Mouse (Mus musculus): Measurements from ENCODE around the gene Pea15a. TPM values are rescaled to one million over a fixed set of nuclear protein-coding genes. Genes with fewer than 3 reads are reported as not detected.
"Not testable (repeated sequence)": the region's sequence is repeated elsewhere in the genome, so short reads cannot be mapped to it uniquely, and the experiment has no call there.

Pea15a gene
- total RNA-seq (2021) (10 to 100 TPM; 68.0 to 71.3 TPM), polyA plus RNA-seq (2012; rRNA removed) (22.1 and 24.5 TPM in 2 replicates)
- long read RNA-seq, transcript Pea15a-201 (4 exons, 2,501 nt) = major isoform, 65 of 78 reads
- long read RNA-seq, partial matches to known transcripts = 3 of 78 reads
- long read RNA-seq, other reads (novel, unspliced or antisense) = 7 of 78 reads

DNA sequence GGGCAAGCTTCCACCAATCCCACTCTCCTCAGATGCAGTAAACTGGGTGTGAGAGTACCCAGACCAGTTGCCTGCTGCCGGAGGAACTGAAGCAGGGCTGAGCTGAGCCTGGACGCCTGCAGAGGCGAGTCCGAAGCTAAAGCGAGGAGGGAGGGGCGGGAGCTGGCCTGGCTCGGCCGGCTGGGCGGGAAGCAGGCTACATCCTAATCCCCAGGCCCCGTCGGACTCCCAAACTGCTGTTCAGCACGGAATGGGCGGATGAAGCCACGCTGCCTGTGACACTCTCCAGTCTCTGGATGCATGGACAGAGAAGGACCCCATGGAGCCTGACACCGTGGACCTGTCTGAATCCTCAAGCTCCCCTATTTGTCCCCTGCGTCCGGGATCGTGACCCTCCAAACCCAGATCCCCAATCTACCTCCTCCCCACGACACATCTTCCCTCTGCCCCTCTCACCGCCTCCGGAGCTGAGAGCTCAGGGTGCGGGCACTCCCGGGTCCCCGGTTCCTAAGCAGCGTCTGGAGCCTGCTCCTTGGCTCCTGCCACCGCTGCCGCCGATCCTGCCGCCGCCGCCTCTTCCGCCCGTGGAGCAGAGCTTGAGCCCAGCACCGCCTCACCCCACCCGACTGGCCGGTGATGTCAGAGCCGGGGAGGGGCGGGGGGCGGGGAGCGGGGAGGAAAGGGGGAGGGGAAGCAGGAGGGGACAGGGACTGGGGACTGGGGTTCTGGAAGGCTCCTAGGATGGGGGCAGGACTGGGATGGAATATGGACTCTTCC lies at the start of gene Pea15a:
Gene Pea15a, minus strand, starts transcription at position 664 of the 777 bp plus-strand sequence.
- DNase-seq = peak; percentile 92

DNA sequence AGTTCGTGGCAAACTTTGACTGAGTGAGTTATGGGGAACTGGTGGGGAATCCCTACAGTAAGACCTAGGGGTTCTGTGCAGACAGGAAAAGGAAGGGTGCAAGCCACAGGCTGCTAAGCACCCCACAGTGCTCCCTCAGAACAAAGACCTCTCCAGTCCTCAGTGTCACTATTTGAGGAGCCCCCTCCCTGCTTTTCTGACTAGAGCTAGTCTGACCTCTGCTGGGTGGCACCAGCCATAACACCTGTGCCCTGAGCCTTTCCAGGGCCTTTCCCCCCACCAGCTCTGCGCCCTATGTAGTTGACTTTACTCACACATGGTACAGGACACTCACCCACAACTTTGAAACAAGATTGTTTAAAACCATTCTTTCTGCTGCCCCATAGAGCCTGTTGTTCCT lies 41.1 kb upstream of the Pea15a start:
- DNase-seq = peak; percentile 30

DNA sequence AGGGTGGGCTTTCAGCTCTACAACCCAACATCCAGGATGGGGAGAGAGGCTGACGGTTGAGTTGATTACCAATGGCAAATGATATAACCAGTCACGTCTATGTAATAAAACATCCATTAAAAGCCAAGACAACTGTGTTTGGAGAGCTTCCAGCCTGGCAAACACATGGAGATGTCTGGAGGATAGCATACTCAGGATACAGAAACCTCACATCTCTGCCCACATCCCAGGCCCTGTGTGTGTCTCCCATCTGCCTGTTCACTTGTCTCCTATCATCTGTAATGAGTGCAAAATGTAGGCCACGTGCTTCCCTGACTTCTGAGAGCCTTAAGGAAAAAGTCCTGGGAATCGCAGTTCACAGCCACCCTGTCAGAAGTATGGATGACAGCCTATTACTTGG lies 40.6 kb upstream of the Pea15a start:
- no peak for DNase-seq

DNA sequence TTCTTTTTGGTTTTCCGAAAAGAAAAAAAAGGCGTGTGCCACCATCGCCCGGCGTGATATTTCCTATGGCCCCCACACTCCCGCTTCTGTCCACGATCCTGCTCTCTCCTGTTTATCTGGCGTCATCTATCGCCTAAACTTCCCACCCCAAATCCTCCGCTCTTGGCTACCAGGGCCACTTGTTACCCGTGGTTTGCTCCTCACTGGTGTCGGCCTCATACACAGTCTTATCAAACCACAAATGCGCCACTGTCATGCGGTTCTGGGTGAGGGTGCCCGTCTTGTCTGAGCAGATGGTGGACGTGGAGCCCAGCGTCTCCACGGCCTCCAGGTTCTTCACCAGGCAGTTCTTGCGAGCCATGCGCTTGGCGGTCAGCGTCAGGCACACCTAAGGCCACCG lies 38.0 kb upstream of the Pea15a start:
- DNase-seq = not testable (repeated sequence)

DNA sequence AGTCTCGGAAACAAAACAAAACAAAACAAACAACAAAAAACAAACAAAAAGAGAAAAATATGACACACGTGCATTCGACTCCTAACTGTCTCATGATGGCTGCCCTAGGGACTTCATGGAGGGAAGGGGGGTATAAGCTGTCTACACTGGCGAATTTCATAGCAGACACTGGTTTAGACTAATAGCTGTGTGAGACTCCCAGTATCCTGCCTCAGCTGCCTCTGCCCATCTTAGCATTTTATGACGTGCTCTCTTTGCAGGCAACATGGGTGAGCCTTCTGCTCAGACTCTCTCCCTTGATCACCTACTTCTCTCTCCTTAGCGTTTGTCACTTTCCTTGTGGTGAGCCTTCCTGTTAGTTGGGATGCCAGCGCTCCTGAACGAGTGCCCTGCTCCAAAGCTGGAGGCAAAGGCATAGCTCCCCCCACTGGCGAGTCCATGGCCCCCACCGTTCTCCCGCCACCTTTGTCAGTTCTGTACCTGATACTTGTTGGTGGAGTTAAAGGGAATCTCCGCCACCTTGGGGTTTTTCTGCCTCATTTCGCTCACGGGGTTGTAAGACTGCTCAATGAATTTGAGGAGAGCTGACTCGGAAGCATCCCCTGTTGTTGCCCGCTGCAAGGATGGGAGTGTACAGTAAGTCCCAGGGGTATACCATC lies 37.1 kb upstream of the Pea15a start:
- DNase-seq = peak; percentile 26

DNA sequence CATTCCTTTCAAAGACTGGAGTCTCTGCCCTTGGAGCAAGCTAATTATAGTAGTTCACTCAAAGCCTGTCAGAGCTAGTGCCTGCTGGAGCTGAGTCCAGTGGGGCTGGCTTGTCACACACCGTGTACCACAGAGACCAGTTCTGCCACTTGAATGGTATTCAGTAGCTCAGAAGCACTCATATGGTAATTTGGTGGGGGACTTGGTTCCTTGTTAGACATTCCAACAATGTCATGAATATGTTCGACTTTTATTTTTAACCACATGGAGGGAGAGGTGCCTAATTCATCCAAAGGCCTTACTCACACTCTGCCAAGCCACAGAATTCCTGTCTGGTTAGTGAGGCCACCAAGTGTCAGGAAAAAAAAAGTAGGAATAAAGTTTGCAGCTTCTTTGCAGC lies 35.8 kb upstream of the Pea15a start:
- peak; percentile 19 for DNase-seq

DNA sequence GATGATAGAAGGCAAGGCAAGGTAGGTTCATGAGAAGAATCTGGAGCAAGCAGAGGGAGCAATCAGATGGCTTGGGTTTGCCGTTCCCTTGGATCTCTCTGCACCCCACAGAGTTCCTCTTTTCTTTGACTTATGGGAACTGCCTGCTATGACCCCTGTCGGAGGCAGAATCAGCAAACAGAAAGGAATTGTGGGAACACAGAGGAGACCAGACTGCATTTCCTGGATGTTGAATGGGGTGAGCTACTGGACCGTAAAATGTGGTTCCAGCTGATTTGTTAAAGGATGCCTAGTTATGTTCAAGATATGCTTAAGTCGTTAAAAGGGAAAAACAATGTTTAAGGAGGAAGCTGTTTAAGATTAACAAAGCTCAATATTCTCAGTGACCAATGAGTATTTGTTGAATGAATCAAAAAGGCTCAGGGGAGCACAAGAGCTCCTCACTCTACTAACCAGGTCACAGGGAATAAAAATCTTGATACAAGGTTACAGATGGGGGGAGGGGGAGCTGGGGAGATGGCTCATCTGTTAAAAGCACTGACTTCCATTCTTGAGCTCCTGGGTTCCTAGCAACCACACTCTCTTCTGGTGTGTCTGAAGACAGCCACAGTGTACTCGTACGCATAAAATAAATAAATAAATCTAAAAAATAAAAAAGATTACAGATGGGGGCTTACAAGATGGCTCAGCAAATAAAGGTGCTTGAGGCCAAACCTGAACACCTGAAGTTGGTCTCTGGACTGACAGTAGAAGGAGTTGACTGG lies 34.5 kb upstream of the Pea15a start:
- DNase-seq = no peak

DNA sequence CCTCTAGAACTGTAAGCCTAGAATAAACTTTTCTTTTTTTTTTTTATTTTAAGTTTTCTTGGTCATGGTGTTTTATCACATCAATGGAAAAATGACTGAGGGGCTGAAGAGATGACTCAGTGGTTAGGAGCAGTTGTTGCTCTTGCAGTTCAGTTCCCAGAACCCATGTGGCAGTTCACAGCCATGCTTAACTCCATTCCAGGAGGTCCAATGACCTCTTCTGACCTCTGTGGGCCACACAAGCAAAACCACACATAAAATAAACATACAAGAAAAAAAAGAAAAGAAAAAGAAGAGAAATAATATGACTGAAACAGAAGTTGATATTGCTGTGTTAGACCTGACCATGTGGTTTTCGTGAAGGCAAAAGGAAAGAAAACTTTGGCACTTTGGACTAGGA lies 22.6 kb upstream of the Pea15a start:
- DNase-seq = no peak

DNA sequence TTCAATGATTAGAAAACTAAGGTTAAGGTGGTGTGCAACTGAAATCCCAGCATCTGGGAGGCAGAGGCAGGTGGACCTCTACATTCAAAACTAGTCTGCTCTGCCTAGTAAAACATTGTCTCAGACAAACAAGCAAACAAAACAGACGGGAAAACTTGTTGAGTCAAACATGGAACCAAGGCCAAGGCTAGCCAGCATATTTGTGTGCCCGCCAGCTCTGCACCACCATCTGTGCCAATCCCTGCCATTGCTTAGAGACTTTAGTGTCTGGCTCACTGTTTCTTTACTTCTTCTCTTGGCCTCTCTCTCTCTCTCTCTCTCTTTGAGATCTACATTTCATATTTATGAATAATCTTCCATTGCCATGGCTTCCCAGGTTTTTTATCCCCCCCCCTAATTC lies 21.6 kb upstream of the Pea15a start:
- peak; percentile 74 for DNase-seq

DNA sequence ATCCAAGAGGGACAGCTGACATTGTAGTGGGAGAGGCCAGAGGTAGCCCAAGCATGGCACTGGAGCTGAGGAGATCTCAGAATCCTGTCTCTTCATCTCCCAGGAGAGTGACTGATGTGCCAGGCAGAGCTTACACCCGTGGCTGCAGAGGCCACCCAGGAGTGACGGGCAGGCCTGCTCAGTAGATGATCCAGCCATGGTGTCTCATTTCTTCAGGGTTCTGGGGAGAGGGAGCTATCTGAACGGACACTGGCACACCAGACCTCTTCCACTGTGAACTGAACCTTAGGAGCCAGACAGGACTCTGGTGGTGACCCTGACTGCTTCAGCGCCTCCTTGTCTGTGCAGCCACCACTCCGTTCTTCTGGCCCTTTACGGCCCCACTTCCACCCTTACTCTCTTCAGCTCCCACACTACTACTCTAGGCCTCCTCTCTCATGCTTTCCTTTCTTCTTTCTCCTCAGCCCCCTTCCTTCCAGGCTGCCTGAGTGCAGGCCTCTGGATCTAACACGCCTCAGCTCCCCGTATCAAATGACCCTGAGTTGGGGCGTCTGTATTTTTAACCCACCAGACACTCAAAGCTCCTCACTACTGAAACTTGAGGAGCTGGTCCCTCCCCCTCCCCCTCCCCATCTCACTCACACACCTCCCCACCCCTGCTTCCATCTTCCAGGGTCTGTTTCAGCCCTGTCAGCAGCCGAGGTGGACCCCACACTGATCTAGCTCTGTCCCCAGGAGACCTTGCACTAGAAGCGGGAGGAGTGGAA lies 14.9 kb upstream of the Pea15a start:
- no peak for DNase-seq

DNA sequence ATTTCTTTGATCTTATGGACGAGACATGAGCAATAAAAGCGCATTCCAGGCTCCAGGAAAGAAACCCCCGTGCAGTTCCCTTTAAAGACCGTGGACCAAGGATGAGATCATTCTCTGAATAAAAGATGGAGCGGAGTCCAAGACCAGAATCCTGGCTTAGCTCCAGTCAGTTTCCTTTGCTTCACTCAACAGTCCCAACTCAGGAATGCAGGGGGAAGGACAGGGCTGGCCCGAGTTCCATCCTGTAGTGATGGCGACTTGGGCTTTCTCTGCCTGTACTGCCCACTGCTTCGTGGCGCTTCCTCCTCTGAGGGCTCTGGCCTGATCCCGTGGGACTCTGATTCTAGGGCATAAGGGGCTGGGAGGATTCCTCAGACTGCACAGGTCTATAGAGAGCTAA lies 13.8 kb upstream of the Pea15a start:
- peak; percentile 76 for DNase-seq

DNA sequence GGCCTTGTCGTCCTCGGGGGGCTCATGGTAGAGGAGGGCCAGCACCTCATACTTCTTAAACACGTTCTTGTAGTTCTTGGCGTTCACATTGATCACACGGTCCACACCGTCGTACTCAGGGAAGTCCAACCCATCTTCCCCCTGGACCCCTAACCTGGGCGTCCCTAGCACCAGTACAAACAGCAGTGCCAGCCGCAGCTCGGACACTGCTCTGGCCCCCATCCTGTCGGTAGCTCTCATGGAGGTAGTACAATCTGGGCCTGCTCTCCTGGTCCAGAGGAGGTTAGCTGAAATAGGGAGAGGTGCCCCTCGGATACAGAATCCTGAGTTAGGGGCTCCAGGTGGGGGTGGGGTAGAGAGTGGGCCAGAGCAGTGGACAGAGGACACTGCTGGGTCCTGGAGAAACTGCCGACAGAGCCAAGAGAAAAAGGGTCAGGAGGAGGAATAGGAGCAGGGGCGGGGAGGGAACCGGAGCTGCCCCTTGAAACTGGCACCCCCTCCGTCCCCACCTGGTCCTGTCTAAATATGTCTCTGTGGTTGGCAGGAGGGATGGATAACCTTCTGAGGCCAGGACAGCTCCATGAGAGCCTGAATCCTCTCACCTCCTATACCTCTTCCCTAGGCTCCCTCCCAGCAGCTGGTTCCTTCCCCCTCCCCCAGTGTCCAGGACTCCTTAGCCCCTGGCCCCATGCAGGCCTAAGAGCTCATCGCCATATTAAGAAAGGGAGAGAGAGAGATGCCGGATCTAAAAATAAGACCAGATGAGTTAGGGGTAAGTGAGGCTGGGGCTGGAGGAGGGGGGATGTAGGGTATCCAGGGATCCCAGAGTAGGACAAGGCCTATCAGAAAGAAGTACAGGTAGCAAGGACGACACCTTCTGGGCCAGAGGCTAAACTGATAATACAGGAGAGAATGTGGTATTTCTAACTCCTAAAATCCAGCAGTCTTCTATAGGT lies 13.1 kb upstream of the Pea15a start, which contains the start of gene Casq1:
Gene Casq1, minus strand, starts transcription at position 418 of the 956 bp plus-strand sequence.
- DNase-seq = no peak

DNA sequence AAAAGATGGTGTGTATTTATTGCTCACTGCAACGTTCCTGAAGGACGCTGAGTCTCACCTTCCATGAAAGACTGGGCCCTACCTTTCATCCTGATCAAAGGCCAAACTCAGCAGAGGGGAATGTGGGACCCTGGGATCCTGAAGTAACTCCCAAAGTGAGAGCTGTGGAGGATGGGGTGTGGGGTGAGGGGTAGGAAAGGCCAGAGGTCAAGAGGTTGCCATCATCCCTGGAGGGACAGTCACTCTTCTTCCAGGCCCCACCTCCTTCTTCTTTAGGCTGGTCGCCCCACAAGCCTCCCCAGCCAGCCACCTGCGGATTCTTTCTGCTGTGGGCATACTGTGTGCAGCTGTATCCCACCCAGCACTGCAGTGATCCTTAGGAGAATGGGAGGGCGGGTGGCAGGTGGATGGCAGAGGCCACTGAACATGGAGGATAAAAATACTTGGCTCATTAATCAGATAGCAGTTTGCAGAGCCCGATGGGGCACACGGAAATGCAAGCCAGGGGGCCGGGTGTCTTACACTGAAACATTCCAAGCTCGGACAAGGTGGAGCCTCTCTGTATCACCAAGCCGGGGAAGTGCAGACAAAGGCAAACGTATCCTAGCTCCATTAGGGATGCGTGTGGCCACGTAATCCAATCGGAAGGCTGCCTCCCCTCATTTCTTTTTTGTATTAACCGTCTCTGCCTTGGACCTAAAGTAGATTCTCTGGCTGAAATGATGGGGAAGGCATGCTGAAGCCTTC lies 11.7 kb upstream of the Pea15a start:
- no peak for DNase-seq

DNA sequence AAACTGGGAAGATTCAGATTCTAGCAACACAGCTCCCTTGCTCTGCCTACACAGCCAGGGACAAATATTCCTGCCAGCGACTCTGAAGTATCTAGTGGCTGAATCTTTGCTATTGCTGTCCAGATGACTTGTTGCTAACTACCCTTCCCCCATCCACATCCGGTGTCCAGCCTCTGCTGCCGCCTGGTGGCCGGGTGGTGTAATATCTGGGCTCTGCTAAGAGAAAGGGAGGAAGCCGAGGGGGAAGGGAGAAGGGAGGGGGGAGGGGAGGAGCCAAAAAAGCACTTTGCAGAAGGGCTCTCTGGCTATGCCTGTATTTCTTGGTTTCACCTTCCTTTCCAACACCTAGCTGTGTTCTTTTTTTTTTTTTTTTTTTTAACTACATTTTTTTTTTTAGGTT lies 10.5 kb upstream of the Pea15a start:
- peak; percentile 96 for DNase-seq

DNA sequence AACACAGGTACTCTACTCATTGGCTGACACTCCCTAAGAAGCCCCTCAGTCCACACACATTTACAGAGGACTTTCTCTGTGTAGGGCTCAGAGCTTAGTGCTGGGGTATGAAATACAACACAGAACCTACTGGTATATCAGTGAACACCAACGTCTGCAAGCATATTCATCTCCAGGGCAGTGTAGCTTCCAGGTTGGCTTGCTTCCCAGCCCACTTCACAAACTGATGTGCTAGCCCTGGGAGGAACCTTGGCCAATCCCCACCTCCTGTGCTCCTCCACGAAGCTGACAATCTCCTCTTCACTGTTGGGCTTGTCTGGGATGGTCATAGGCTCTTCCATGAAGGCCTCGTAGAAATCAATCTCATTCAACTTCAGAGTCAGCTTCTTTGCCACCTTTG lies 8.1 kb upstream of the Pea15a start:
- DNase-seq = no peak

DNA sequence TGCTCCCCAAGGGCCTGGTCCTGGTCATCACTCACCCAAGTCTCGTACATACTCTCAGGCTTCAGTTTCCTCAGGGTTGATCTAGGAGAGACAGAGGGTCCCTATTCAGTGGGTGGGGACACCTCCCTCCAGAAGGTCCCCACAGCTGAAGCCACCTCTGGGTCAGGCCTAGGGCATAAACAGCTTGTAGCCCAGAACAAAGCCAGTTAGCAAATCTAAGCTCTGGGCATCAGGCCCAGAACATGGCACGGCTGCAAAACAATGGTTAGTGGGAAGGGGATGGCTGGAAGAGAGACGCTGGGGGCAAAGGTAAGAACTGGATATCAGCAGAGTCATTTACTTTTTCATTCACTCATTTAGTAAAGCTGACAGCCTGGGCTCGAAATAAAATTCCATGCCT lies 7.2 kb upstream of the Pea15a start:
- no peak for DNase-seq

DNA sequence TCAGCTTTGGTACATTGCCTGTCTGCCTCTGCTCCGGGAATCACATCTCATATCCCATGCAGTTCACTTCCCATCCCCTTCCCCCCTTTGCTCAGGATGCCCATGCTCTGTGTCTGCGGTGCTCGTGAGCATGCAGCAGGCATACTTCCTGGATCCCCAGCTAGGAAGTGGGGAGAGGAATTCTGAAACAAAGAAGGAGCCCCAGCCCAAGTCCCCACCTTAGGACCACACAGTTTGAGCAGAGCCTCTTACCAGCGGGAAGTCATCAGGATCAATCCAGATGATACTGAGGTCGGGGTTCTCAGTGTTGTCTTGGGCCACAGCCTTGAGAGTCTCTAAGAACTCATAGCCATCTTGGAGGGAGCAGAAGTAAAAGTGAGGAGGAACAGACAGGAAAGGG lies 6.2 kb upstream of the Pea15a start:
- DNase-seq = no peak

DNA sequence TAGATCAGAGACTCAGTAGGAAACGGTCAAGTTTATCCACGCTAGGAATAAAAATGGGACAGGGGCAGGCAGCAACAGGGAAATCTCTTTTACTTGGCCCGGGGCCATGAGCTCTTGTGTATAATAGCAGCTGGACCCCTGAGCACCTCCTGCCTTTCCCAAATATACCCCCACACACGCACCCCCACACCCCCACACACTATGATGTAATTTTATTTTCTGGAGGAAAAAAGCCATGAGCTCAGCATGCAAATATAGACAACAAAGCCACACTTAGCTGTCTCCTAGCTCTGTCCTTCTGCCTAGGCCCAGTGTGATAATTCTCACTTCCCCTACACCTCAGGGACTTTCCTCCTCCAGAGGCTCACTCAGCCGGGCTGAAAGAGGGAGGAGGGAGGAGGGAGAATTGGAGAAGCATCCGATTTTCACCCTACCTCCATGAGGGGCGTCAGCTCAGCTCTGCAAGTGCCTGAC lies 544 bp upstream of the Pea15a start:
- DNase-seq = no peak

DNA sequence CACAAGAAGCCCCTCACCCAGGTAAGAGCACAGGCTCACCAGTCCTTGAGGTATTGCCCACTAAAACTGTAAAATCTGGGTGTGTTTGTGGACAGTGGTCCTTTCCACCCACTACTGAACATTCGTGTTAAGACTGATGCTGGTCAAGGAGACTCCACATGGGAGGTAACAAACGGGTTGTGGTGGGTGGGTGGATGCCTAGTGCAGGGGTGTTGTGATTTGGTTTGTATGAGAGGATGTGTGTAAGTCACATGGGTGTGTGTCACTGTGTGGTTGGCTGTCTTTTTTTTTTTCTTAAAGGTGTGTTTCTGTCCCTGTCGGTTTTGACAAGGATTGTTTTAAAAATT lies 890 bp downstream of the Pea15a start:
- DNase-seq = no peak

Data from adrenal gland, adult 2 months (tissue).